Mouse (Mus musculus) small intestine, adult 2 months (tissue): ENCODE data around the gene Tmem262.

Experiments
- CTCF ChIP-seq: fragments of 200-500 bp; IDR thresholded peaks from 2 replicates; pipeline ENCODE4 v1.5.1; 2012; ENCODE audit warnings: low read depth, mild to moderate bottlenecking, control low read depth, inconsistent platforms, low read length, moderate library complexity, mixed read lengths; ENCODE audit not compliant: insufficient replicate concordance, insufficient read length; ENCODE audit errors: extremely low read depth
- POLR2A ChIP-seq: fragments of 200-500 bp; IDR thresholded peaks from 2 replicates; pipeline ENCODE4 v1.6.1; 2012; ENCODE audit warnings: low read depth, mild to moderate bottlenecking, control low read depth, inconsistent platforms, low read length, moderate library complexity

DNA sequence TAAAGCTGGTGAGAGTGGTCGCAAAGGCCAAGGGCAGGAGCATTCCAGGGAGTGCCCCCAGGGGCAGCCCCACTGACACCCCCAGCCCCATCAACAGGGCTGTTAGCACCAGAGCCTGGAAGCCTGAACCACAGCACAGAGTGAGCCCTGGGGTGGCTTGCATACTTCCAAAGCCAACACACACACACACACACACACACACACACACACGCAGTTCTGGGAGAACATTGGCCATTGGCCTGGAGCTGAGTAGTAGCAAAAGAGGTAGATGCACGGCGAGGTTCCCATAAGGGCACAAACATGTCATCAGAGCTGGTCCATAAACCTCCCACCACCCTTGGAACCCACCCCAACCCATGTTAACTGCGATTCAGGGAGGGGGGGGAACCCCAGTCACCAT is 13.3 kb upstream of the Tmem262 start:
- TF ChIP-seq POLR2A (no peak), CTCF (no peak)
